Mouse (Mus musculus) testis, adult 2 months (tissue): ENCODE data around the gene Krt28.

Source experiments
- CTCF ChIP-seq: fragments of 200-500 bp; IDR thresholded peaks from 2 replicates; pipeline ENCODE4 v1.5.1; 2012; ENCODE audit warnings: low read depth, mild to moderate bottlenecking, inconsistent platforms, low read length, moderate library complexity; ENCODE audit not compliant: control insufficient read depth, insufficient read depth, insufficient replicate concordance
- POLR2A ChIP-seq: fragments of 200-500 bp; IDR thresholded peaks from 2 replicates; pipeline ENCODE4 v1.6.1; 2012; ENCODE audit warnings: low read depth, mild to moderate bottlenecking, inconsistent platforms, low read length, moderate library complexity; ENCODE audit not compliant: control insufficient read depth

GRCm38 (mm10) chr11:99391375-99391774 is 16.7 kb upstream of the Krt28 start:
- TF ChIP-seq POLR2A = no peak
- no peak for TF ChIP-seq CTCF
